Mouse (Mus musculus): Measurements from ENCODE around the gene Pik3r5. TPM values are rescaled to one million over a fixed set of nuclear protein-coding genes. Genes with fewer than 3 reads are reported as not detected.

The Pik3r5 gene
- polyA plus RNA-seq, 1 experiment from 2014 or later = 0.24 TPM

- peak; percentile 49; the same call in 1 of the 2 replicates for ATAC-seq (ENCODE audit: low FRiP score, low TSS enrichment)
- H3K4me3 ChIP-seq (ENCODE audit: low read depth, low read length) = peak overlapping the region; percentile 72
- peak overlapping the region; percentile 93 for H3K4me2 ChIP-seq (replicated peaks; ENCODE audit: low read depth)
- no peak for TF ChIP-seq EP300 (optimal IDR thresholded peaks at IDR 0.05)
- no peak for TF ChIP-seq CTCF (IDR thresholded peaks at IDR 0.05; ENCODE audit: low read depth)
- H3K9me3 ChIP-seq (ENCODE audit: control insufficient read depth, low read length) = no peaks in the 10 kb centered on the region
- H3K27ac ChIP-seq (replicated peaks) = peak overlapping the region; percentile 76; the same call in 1 of the 2 replicates
- peak overlapping the region; percentile 65 for H3K9ac ChIP-seq (ENCODE audit: low read length)
- H3K4me1 ChIP-seq (replicated peaks; ENCODE audit: control insufficient read depth, insufficient read depth) = 0 out of 2 replicates have a peak, but pooled peaks cover 3% of the 10 kb centered on the region
- H3K27me3 ChIP-seq (ENCODE audit: control insufficient read depth, insufficient read depth, low read length) = peaks cover 5% of the 10 kb centered on the region; the same call in 1 of the 2 replicates
- no peaks in the 10 kb centered on the region for H3K36me3 ChIP-seq (ENCODE audit: control insufficient read depth, insufficient read depth, low read length)
- peak; percentile 41 for DNase-seq (ENCODE audit: low spot score)
- WGBS = 0% methylated on average over 57 of the region's 68 CpGs
Measured at GRCm38 (mm10) chr11:68385921-68386588, 45.9 kb upstream of the Pik3r5 start.

GRCm38 (mm10) chr11:68386589-68387440 is 45.1 kb upstream of the Pik3r5 start:
- peaks cover 5% of the 10 kb centered on the region; the same call in 1 of the 2 replicates for H3K27me3 ChIP-seq (ENCODE audit: control insufficient read depth, insufficient read depth, low read length)
- 0 out of 2 replicates have a peak, but pooled peaks cover 3% of the 10 kb centered on the region for H3K4me1 ChIP-seq (replicated peaks; ENCODE audit: control insufficient read depth, insufficient read depth)
- ATAC-seq (ENCODE audit: low FRiP score, low TSS enrichment) (peak; percentile 69), DNase-seq (ENCODE audit: low spot score) (peak; percentile 69)
- H3K27ac ChIP-seq (replicated peaks) = peak overlapping the region; percentile 76
- H3K4me3 ChIP-seq (ENCODE audit: low read depth, low read length) = peak overlapping the region; percentile 72
- H3K9ac ChIP-seq (ENCODE audit: low read length) = peak overlapping the region; percentile 65
- TF ChIP-seq EP300 (optimal IDR thresholded peaks at IDR 0.05) = no peak
- TF ChIP-seq CTCF (IDR thresholded peaks at IDR 0.05; ENCODE audit: low read depth) = no peak; the same call in 1 of the 2 replicates
- 2% methylated on average over 63 of the region's 90 CpGs for WGBS
- peak overlapping the region; percentile 93 for H3K4me2 ChIP-seq (replicated peaks; ENCODE audit: low read depth)
- H3K36me3 ChIP-seq (ENCODE audit: control insufficient read depth, insufficient read depth, low read length) = no peaks in the 10 kb centered on the region
- H3K9me3 ChIP-seq (ENCODE audit: control insufficient read depth, low read length) = no peaks in the 10 kb centered on the region

GRCm38 (mm10) chr11:68387441-68387760 is 44.5 kb upstream of the Pik3r5 start:
- H3K4me3 ChIP-seq (ENCODE audit: low read depth, low read length) = peak overlapping the region; percentile 72
- 50% methylated on average over 4 of the region's 4 CpGs for WGBS
- H3K36me3 ChIP-seq (ENCODE audit: control insufficient read depth, insufficient read depth, low read length) = no peaks in the 10 kb centered on the region
- DNase-seq (ENCODE audit: low spot score) = no peak
- peak overlapping the region; percentile 76 for H3K27ac ChIP-seq (replicated peaks)
- peak overlapping the region; percentile 65 for H3K9ac ChIP-seq (ENCODE audit: low read length)
- TF ChIP-seq EP300 (optimal IDR thresholded peaks at IDR 0.05) = no peak
- TF ChIP-seq CTCF (IDR thresholded peaks at IDR 0.05; ENCODE audit: low read depth) = no peak
- H3K9me3 ChIP-seq (ENCODE audit: control insufficient read depth, low read length) = no peaks in the 10 kb centered on the region
- no peak for ATAC-seq (ENCODE audit: low FRiP score, low TSS enrichment)
- H3K27me3 ChIP-seq (ENCODE audit: control insufficient read depth, insufficient read depth, low read length) = peaks cover 5% of the 10 kb centered on the region; the same call in 1 of the 2 replicates
- 0 out of 2 replicates have a peak, but pooled peaks cover 3% of the 10 kb centered on the region for H3K4me1 ChIP-seq (replicated peaks; ENCODE audit: control insufficient read depth, insufficient read depth)
- peak overlapping the region; percentile 93 for H3K4me2 ChIP-seq (replicated peaks; ENCODE audit: low read depth)

GRCm38 (mm10) chr11:68387971-68388654 is 43.8 kb upstream of the Pik3r5 start:
- TF ChIP-seq EP300 (optimal IDR thresholded peaks at IDR 0.05) = no peak
- TF ChIP-seq CTCF (IDR thresholded peaks at IDR 0.05; ENCODE audit: low read depth) = no peak
- no peak overlapping the region for H3K27ac ChIP-seq (replicated peaks)
- H3K4me1 ChIP-seq (replicated peaks; ENCODE audit: control insufficient read depth, insufficient read depth) = 0 out of 2 replicates have a peak, but pooled peaks cover 3% of the 10 kb centered on the region
- no peaks in the 10 kb centered on the region for H3K36me3 ChIP-seq (ENCODE audit: control insufficient read depth, insufficient read depth, low read length)
- H3K4me3 ChIP-seq (ENCODE audit: low read depth, low read length) = no peak overlapping the region
- H3K4me2 ChIP-seq (replicated peaks; ENCODE audit: low read depth) = no peak overlapping the region
- 72% methylated on average over 11 of the region's 11 CpGs for WGBS
- H3K9ac ChIP-seq (ENCODE audit: low read length) = no peak overlapping the region
- peaks cover 5% of the 10 kb centered on the region; the same call in 1 of the 2 replicates for H3K27me3 ChIP-seq (ENCODE audit: control insufficient read depth, insufficient read depth, low read length)
- ATAC-seq (ENCODE audit: low FRiP score, low TSS enrichment) = no peak
- H3K9me3 ChIP-seq (ENCODE audit: control insufficient read depth, low read length) = no peaks in the 10 kb centered on the region
- no peak for DNase-seq (ENCODE audit: low spot score)

GRCm38 (mm10) chr11:68388655-68389015 is 43.3 kb upstream of the Pik3r5 start:
- Histone ChIP-seq H3K4me3 (ENCODE audit: low read depth, low read length) (no peak overlapping the region), H3K4me2 (replicated peaks; ENCODE audit: low read depth) (no peak overlapping the region), H3K36me3 (ENCODE audit: control insufficient read depth, insufficient read depth, low read length) (no peaks in the 10 kb centered on the region), H3K9ac (ENCODE audit: low read length) (no peak overlapping the region), H3K27me3 (ENCODE audit: control insufficient read depth, insufficient read depth, low read length) (peaks cover 5% of the 10 kb centered on the region; the same call in 1 of the 2 replicates), H3K4me1 (replicated peaks; ENCODE audit: control insufficient read depth, insufficient read depth) (0 out of 2 replicates have a peak, but pooled peaks cover 3% of the 10 kb centered on the region), H3K27ac (replicated peaks) (no peak overlapping the region), H3K9me3 (ENCODE audit: control insufficient read depth, low read length) (no peaks in the 10 kb centered on the region)
- DNase-seq (ENCODE audit: low spot score) (no peak), ATAC-seq (ENCODE audit: low FRiP score, low TSS enrichment) (no peak)
- 65% methylated on average over 1 of the region's 1 CpGs for WGBS
- TF ChIP-seq CTCF (IDR thresholded peaks at IDR 0.05; ENCODE audit: low read depth) (no peak), EP300 (optimal IDR thresholded peaks at IDR 0.05) (no peak)

Data from stomach, postnatal 0 days (tissue).